Mouse (Mus musculus): ENCODE data around the gene Atp6v1b1. TPM values are rescaled to one million over a fixed set of nuclear protein-coding genes. Genes with fewer than 3 reads are reported as not detected.

Atp6v1b1 gene
- polyA plus RNA-seq, 1 experiment: not detected

DNA sequence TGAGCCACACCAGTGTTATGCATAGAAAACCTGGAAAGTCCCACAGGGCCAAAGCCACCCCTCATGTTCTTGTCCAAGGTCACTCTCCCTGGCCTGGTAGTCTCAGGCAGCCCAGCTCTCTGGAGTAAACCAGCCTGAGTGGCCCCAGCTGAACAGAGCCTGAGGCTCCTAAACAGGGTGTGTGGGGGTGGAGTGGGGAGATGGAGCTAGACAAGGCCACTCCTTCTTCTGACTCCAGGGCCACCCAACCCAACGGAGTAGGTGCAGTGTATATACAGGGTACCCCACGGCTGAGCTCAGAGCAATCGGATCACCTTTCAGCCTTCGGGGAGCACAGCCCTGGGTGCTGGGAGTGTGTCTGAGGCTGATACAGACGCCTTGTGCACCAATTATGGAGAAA, 1.3 kb downstream of the Atp6v1b1 start:
- Histone ChIP-seq H3K4me3 (ENCODE audit: insufficient read depth, low read length) (no peak overlapping the region), H3K4me1 (ENCODE audit: control insufficient read depth, insufficient read depth, low read length) (no peaks in the 10 kb centered on the region), H3K27ac (ENCODE audit: insufficient read depth, low read length) (no peak overlapping the region)
- TF ChIP-seq POLR2A (IDR thresholded peaks at IDR 0.05; ENCODE audit: low read depth, low read length): no peak
- TF ChIP-seq CTCF (IDR thresholded peaks at IDR 0.05; ENCODE audit: borderline replicate concordance, insufficient read depth, low read length): no peak

DNA sequence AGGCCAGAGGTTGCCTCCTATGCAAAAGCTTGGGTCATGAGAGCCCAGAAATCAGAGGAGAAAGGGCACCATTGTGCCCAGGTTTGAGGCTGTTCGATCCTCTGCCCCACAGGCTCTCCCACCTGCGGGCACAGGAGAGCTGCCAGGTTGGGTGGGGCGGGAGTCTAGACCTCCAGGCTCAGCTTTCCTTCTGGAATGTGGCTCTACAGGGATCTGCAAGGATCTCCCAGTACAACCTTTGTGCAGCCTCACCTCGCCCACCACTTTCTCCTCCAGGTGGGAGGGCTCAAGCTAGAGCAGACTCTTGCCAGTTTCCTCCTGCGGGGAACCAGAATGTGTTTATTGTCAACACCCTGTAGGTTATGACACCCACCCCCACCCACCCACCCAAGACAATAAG, 1.8 kb downstream of the Atp6v1b1 start:
- TF ChIP-seq CTCF (IDR thresholded peaks at IDR 0.05; ENCODE audit: borderline replicate concordance, insufficient read depth, low read length): no peak
- TF ChIP-seq POLR2A (IDR thresholded peaks at IDR 0.05; ENCODE audit: low read depth, low read length): no peak
- Histone ChIP-seq H3K4me1 (ENCODE audit: control insufficient read depth, insufficient read depth, low read length) (no peaks in the 10 kb centered on the region), H3K4me3 (ENCODE audit: insufficient read depth, low read length) (no peak overlapping the region), H3K27ac (ENCODE audit: insufficient read depth, low read length) (no peak overlapping the region)

DNA sequence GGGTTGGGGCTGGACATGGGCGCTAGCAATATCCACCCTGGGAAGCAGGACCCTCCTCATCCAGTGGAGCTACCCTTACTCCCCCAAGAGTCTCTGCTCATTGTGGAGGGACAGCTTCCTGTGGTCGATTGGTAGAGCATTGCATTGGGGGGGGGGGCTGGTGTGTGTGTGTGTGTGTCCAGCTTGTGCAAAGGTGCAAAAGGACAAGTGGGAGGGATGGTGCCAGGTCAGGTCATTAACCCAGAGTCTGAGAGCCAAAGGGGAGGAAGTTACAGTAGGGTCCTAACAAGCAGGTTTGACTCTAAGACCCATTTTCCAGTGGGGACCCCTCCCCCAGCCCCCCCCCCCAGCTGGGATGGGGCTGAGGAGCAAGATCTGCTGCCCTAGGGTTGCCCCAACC, 2.7 kb downstream of the Atp6v1b1 start:
- no peak for TF ChIP-seq POLR2A (IDR thresholded peaks at IDR 0.05; ENCODE audit: low read depth, low read length)
- TF ChIP-seq CTCF (IDR thresholded peaks at IDR 0.05; ENCODE audit: borderline replicate concordance, insufficient read depth, low read length): no peak
- no peak overlapping the region for H3K4me3 ChIP-seq (ENCODE audit: insufficient read depth, low read length)
- no peaks in the 10 kb centered on the region for H3K4me1 ChIP-seq (ENCODE audit: control insufficient read depth, insufficient read depth, low read length)
- no peak overlapping the region for H3K27ac ChIP-seq (ENCODE audit: insufficient read depth, low read length)

DNA sequence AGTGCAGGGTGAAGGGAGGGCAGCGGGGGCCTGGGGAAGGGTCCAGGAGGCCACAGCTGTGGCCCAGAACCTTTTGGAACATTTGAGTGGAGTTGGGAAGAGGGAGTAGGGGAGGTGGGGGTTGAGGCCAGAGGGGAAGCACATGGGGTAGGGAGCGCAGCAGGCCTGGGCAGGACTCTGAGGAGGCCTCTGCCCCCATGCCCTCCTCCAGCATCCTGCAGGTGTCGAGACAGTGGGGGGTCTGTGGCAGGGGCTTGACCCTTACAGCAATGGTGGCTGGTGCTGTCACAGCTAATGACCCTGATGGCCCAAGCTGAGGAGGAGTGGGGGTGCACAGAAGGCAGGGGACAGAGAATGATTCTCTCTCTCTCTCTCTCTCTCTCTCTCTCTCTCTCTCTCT, 6.5 kb downstream of the Atp6v1b1 start:
- TF ChIP-seq CTCF (IDR thresholded peaks at IDR 0.05; ENCODE audit: borderline replicate concordance, insufficient read depth, low read length) (no peak), POLR2A (IDR thresholded peaks at IDR 0.05; ENCODE audit: low read depth, low read length) (no peak)
- Histone ChIP-seq H3K4me1 (ENCODE audit: control insufficient read depth, insufficient read depth, low read length) (no peaks in the 10 kb centered on the region), H3K27ac (ENCODE audit: insufficient read depth, low read length) (no peak overlapping the region), H3K4me3 (ENCODE audit: insufficient read depth, low read length) (no peak overlapping the region)

DNA sequence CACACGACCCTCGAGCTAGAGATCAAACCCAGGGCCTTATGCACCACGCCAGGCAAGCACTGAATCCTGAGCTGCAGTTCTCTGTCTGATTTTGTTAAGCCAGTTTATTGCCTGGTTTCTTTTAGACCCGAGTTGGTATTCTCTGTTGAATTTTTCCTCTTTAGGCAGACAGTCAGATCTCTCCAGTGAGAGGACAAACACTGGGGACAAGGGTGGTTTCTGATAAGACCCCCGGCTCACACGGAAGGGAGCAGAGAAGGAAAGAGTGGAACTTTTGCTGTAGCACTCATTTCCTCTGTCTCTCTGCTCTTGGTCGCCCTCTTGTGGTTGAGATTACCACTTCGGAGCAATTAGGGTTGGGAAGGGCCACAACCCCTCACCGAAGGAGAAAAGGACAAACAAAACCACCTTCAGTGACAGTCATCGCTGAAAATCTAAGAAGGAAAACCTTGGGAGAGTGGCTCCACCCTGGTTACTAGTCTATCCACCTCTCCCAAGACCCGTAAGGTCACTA, 7.4 kb downstream of the Atp6v1b1 start:
- peak; percentile 35; the same call in 1 of the 2 replicates for TF ChIP-seq CTCF (IDR thresholded peaks at IDR 0.05; ENCODE audit: borderline replicate concordance, insufficient read depth, low read length)
- no peak for TF ChIP-seq POLR2A (IDR thresholded peaks at IDR 0.05; ENCODE audit: low read depth, low read length)
- H3K4me1 ChIP-seq (ENCODE audit: control insufficient read depth, insufficient read depth, low read length): no peaks in the 10 kb centered on the region
- no peak overlapping the region for H3K27ac ChIP-seq (ENCODE audit: insufficient read depth, low read length)
- no peak overlapping the region for H3K4me3 ChIP-seq (ENCODE audit: insufficient read depth, low read length)

DNA sequence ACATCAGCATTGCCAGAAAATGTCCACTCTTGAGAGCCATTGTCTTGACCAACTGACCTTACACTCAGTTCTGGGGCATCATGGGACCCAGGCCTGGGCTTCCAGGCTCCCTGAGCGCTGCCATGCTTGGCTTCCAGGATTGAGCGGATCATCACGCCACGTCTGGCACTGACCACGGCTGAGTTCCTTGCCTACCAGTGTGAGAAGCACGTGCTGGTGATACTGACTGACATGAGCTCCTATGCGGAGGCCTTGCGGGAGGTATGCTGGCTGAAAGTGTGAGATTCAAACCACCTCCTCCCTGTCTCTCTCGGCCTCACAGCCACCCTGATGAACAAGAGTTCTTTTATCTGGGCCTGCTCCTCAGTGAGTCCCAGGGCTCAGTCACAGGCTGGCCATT, 13.3 kb downstream of the Atp6v1b1 start:
- Histone ChIP-seq H3K4me3 (ENCODE audit: insufficient read depth, low read length) (no peak overlapping the region), H3K4me1 (ENCODE audit: control insufficient read depth, insufficient read depth, low read length) (no peaks in the 10 kb centered on the region)

DNA sequence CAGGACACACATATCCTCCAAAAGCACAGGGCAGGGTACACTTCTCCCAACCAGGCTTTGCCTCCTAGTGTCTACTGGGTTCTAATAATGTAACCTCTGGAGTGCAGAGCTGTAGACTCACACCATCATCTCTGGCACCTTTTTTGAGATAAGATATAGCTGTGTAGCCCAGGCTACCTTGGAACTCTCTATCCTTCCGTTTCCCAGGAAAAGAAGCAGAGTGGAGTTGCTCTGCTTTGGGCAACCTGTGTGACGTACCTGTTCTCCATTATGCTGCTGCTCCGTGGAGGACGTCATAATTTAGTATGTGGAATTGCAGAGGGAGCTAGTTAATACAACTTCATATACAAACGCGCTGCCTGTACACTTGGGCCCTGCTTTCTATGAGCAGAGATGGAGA, 19.6 kb downstream of the Atp6v1b1 start, which contains the start of gene Ankrd53:
Ankrd53 (plus strand) TSS at position 301 of the 400 bp plus-strand sequence.
- Histone ChIP-seq H3K27ac (ENCODE audit: insufficient read depth, low read length) (no peak within 1 kb of the TSS), H3K4me3 (ENCODE audit: insufficient read depth, low read length) (no peak within 1 kb of the TSS), H3K4me1 (ENCODE audit: control insufficient read depth, insufficient read depth, low read length) (no peaks in the 10 kb centered on the region)
- TF ChIP-seq CTCF (IDR thresholded peaks at IDR 0.05; ENCODE audit: borderline replicate concordance, insufficient read depth, low read length) (no peak), POLR2A (IDR thresholded peaks at IDR 0.05; ENCODE audit: low read depth, low read length) (no peak)

More for the DNA sequence above, 13.3 kb downstream of the Atp6v1b1 start:
- TF ChIP-seq POLR2A (IDR thresholded peaks at IDR 0.05; ENCODE audit: low read depth, low read length): no peak
- no peak for TF ChIP-seq CTCF (IDR thresholded peaks at IDR 0.05; ENCODE audit: borderline replicate concordance, insufficient read depth, low read length)
- no peak overlapping the region for H3K27ac ChIP-seq (ENCODE audit: insufficient read depth, low read length)

DNA sequence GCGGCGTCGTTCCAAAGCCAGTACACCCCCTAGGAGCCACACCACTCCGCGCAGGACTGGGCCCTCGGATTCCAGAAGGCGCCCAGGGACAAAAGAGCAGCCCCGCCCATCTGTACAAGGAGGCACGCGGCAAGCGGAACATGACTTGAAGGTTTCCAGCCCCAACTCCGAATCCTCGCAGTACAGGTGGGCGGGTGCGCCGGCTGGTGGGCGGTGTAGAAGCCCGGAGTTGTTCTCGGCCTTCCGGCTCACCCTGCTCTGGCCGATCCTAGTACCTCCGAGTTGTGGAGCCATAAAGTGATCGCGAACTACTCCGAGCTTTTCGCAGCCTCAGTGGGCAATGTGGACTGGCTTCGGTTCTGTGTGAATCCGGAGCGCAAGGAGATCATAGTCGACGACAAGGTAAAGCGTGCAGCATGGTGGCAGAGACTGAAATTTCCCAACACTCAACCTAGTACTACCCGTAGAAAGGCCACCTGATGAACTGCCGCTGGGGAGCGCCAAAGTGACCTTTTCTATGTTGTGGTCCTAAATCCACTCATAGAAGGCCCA, 20.2 kb downstream of the Atp6v1b1 start:
- Histone ChIP-seq H3K4me3 (ENCODE audit: insufficient read depth, low read length) (no peak overlapping the region), H3K27ac (ENCODE audit: insufficient read depth, low read length) (no peak overlapping the region), H3K4me1 (ENCODE audit: control insufficient read depth, insufficient read depth, low read length) (no peaks in the 10 kb centered on the region)
- TF ChIP-seq CTCF (IDR thresholded peaks at IDR 0.05; ENCODE audit: borderline replicate concordance, insufficient read depth, low read length) (no peak), POLR2A (IDR thresholded peaks at IDR 0.05; ENCODE audit: low read depth, low read length) (no peak)

DNA sequence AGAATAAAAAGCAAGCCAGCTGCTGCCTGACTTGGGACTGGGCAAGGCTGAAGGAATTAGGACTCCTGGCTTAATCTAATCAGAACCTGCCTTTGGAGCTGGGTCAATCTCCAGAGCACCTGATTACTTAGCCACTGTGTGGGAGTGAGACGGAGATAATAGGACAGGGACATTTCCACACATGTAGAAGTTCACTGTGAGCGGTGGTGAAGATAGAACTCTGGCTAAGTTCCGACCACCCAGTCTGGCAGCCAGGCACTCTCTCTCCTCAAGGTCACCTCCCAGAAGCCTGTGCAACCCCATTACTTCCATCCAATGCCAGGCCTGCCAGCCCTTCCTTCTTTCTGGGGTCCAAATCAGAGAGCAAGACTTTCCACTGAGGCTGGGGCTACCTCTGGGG, 24.2 kb downstream of the Atp6v1b1 start:
- Histone ChIP-seq H3K27ac (ENCODE audit: insufficient read depth, low read length) (no peak overlapping the region), H3K4me3 (ENCODE audit: insufficient read depth, low read length) (no peak overlapping the region), H3K4me1 (ENCODE audit: control insufficient read depth, insufficient read depth, low read length) (no peaks in the 10 kb centered on the region)
- TF ChIP-seq POLR2A (IDR thresholded peaks at IDR 0.05; ENCODE audit: low read depth, low read length): no peak
- no peak for TF ChIP-seq CTCF (IDR thresholded peaks at IDR 0.05; ENCODE audit: borderline replicate concordance, insufficient read depth, low read length)

DNA sequence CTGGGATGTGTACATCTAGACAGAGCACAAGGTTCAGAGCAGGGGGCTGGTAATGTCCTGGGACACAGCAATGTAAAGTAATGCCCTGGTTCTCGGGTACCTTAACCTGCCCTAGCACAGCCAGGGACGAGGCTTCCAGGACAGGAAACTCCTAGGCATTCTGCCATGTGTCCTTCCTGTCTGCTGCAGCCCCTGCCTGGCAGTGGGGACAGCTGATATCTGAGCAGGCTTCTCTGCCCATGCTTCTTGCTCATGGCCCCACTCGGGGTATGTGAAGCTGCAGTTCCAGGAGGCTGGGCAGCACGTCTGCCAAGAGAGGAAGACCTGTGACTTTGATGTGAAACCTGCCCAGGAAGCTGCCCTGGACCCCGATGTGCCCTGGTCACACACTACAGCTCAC, 25.7 kb downstream of the Atp6v1b1 start:
- no peak overlapping the region for H3K27ac ChIP-seq (ENCODE audit: insufficient read depth, low read length)
- no peak overlapping the region for H3K4me3 ChIP-seq (ENCODE audit: insufficient read depth, low read length)
- 0 out of 2 replicates have a peak, but pooled peaks cover under 1% of the 10 kb centered on the region for H3K4me1 ChIP-seq (ENCODE audit: control insufficient read depth, insufficient read depth, low read length)
- TF ChIP-seq CTCF (IDR thresholded peaks at IDR 0.05; ENCODE audit: borderline replicate concordance, insufficient read depth, low read length): no peak
- no peak for TF ChIP-seq POLR2A (IDR thresholded peaks at IDR 0.05; ENCODE audit: low read depth, low read length)
